Comparison of ENCODE assay signal across 20 mouse cellular contexts in genomic region chr4:106007334-106008190, GRCm38 (mm10).
DNase-seq lines count a peak whose midpoint lies in the region; ATAC-seq and TF ChIP-seq lines count a peak whose summit lies in the region.
"Had no signal": no experiment of that assay in that cellular context is flagged by ENCODE, and none has a peak within 500 bp of the region (broad histone marks: within the 10 kb centered on the region; RNA-seq: fewer than 3 reads in every experiment).

No protein-coding gene starts in this region.

- TF ChIP-seq POLR2A in brain, embryonic 14.5 days (IDR thresholded peaks at IDR 0.05; ENCODE audit: borderline replicate concordance, extremely low read depth, insufficient read depth, insufficient read length, poor library complexity, severe bottlenecking): no peak

- peaks cover 5% of the 10 kb centered on the region; the same call in 1 of the 2 replicates for H3K9me3 ChIP-seq in hindbrain, embryonic 14.5 days (ENCODE audit: control insufficient read depth, low read length)
- H3K9me3 ChIP-seq in hindbrain, embryonic 12.5 days (replicated peaks): 0 out of 2 replicates have a peak, but pooled peaks cover 4% of the 10 kb centered on the region
- H3K9me3 ChIP-seq: heart, embryonic 10.5 days; kidney, embryonic 15.5 days; limb, embryonic 10.5 days had no signal

- H3K36me3 ChIP-seq in hindbrain, embryonic 14.5 days (replicated peaks; ENCODE audit: control insufficient read depth, insufficient read depth): no peaks in the 10 kb centered on the region
- no peaks in the 10 kb centered on the region for H3K36me3 ChIP-seq in hindbrain, embryonic 12.5 days
- H3K36me3 ChIP-seq: heart, embryonic 10.5 days; kidney, embryonic 15.5 days; limb, embryonic 10.5 days; neural tube, embryonic 13.5 days had no signal

- H3K4me1 ChIP-seq in hindbrain, embryonic 14.5 days (replicated peaks; ENCODE audit: control insufficient read depth, insufficient read depth, low read length): peaks cover 8% of the 10 kb centered on the region; the same call in 1 of the 2 replicates
- no peaks in the 10 kb centered on the region for H3K4me1 ChIP-seq in hindbrain, embryonic 12.5 days
- H3K4me1 ChIP-seq: heart, embryonic 10.5 days; kidney, embryonic 15.5 days; neural tube, embryonic 13.5 days had no signal

- H3K27me3 ChIP-seq in hindbrain, embryonic 14.5 days (ENCODE audit: control insufficient read depth, insufficient read depth, low read length): no peaks in the 10 kb centered on the region
- H3K27me3 ChIP-seq in hindbrain, embryonic 12.5 days: no peaks in the 10 kb centered on the region
- H3K27me3 ChIP-seq: kidney, embryonic 15.5 days; neural tube, embryonic 13.5 days had no signal

- 64% methylated on average over 8 of the region's 8 CpGs for WGBS in hindbrain, embryonic 14.5 days
- WGBS in hindbrain, embryonic 12.5 days: 75% methylated on average over 8 of the region's 8 CpGs

- TF ChIP-seq CTCF in left cerebral cortex, adult 2 months (IDR thresholded peaks at IDR 0.05): no peak
- no peak for TF ChIP-seq CTCF in brain, embryonic 14.5 days (IDR thresholded peaks at IDR 0.05; ENCODE audit: borderline replicate concordance, extremely low read depth, insufficient read depth, insufficient read length)

- H3K4me3 ChIP-seq in hindbrain, embryonic 14.5 days (replicated peaks; ENCODE audit: low read length): no peak overlapping the region
- no peak overlapping the region for H3K4me3 ChIP-seq in hindbrain, embryonic 12.5 days
- H3K4me3 ChIP-seq in left cerebral cortex, adult 2 months: no peak overlapping the region
- H3K4me3 ChIP-seq: heart, embryonic 10.5 days; kidney, embryonic 15.5 days; limb, embryonic 10.5 days; neural tube, embryonic 13.5 days had no signal

- DNase-seq in hindbrain, embryonic 14.5 days (ENCODE audit: low spot score): no peak
- DNase-seq in left cerebral cortex, adult 2 months (ENCODE audit: extremely low spot score in 1 of 2, low spot score in 2 of 2): no peak
- DNase-seq in left cerebral cortex, adult 11 months (ENCODE audit: low spot score): no peak
- DNase-seq in brain, adult 2 months (ENCODE audit: low read depth, low spot score): peak; percentile 81
- peak; percentile 60 for DNase-seq in brain, embryonic 14.5 days (ENCODE audit: low read depth)
- DNase-seq: cerebellum, adult 11-12 months; cerebellum, postnatal 25 days; gastrocnemius, postnatal 14 days; heart, postnatal 10 days; lung, adult 2 months; thymus, postnatal 36 days had no signal

- H3K27ac ChIP-seq in hindbrain, embryonic 14.5 days: no peak overlapping the region
- H3K27ac ChIP-seq in hindbrain, embryonic 12.5 days: no peak overlapping the region
- H3K27ac ChIP-seq in left cerebral cortex, adult 2 months: peak overlapping the region; percentile 28; the same call in 1 of the 2 replicates
- H3K27ac ChIP-seq: heart, embryonic 10.5 days; kidney, embryonic 15.5 days; limb, embryonic 10.5 days; macrophage; neural tube, embryonic 13.5 days had no signal

- no peak overlapping the region for H3K9ac ChIP-seq in hindbrain, embryonic 14.5 days
- no peak overlapping the region for H3K9ac ChIP-seq in hindbrain, embryonic 12.5 days
- H3K9ac ChIP-seq: kidney, embryonic 15.5 days; neural tube, embryonic 13.5 days had no signal

- intact Hi-C loops in left cerebral cortex, adult 2 months (cut with DNase I): no loop called here

- no peak overlapping the region for H3K4me2 ChIP-seq in hindbrain, embryonic 14.5 days (replicated peaks)
- H3K4me2 ChIP-seq in hindbrain, embryonic 12.5 days (replicated peaks): no peak overlapping the region
- H3K4me2 ChIP-seq: kidney, embryonic 15.5 days; liver, embryonic 11.5 days; neural tube, embryonic 13.5 days had no signal

- ATAC-seq in hindbrain, embryonic 14.5 days (ENCODE audit: low FRiP score): 0 out of 2 replicates have a peak, but pooled peaks have one; percentile 57
- ATAC-seq in hindbrain, embryonic 12.5 days (ENCODE audit: low FRiP score): no peak
- ATAC-seq in megakaryocyte, adult 5-6 weeks (ENCODE audit: poor library complexity, severe bottlenecking): no peak
- ATAC-seq: intestine, embryonic 16.5 days had no signal

Comparison
In these comparisons a context has a peak if more than half of its experiments do, and no peak if none do; other contexts are left out.
1. DNase-seq: peak in brain, adult 2 months (single experiment) and brain, embryonic 14.5 days (single experiment); none in hindbrain, embryonic 14.5 days (single experiment), left cerebral cortex, adult 2 months (0 of 2) and left cerebral cortex, adult 11 months (single experiment).